ENCODE assay signal across 8 mouse cellular contexts in the genomic region with DNA sequence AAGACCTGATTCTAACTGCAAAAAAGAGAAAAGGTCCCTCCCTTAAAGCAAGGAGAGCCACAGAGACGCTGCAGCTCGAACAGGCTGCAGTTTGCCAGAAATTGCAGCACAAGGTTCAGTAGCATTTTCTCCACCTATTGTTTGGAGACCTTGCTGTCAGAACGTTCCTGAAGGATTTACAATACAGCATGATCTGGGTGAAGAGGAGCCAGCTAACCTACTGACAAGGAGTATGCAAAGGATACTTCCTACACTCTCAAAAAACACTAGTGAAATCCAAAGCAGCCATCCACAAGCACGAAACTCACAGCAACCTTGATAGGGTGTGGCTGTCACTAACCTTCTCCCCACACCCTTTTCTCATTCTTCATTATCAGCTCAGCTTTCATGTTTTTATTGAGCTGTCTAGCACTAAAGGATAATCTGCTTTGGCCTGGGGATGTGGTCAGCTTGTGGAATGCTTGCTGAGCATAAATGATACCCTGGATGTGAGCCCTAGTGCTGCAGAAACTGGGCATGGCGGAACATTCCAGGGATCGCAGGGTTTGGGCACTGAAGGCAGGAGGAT.
DNase-seq lines count a peak whose midpoint lies in the region; ATAC-seq and TF ChIP-seq lines count a peak whose summit lies in the region.

No protein-coding gene starts in this region.

- intact Hi-C loops in left cerebral cortex, postnatal 10 days (cut with DNase I) = no loop called here

- H3K27ac ChIP-seq in lung, embryonic 15.5 days = peak overlapping the region; percentile 64
- peak overlapping the region; percentile 85 for H3K27ac ChIP-seq in hindbrain, postnatal 0 days
- H3K27ac ChIP-seq in olfactory bulb, adult 2 months (ENCODE audit: insufficient read depth, low read depth, low read length) = peak overlapping the region; percentile 95

- no peaks in the 10 kb centered on the region for H3K36me3 ChIP-seq in lung, embryonic 15.5 days
- no peaks in the 10 kb centered on the region for H3K36me3 ChIP-seq in hindbrain, postnatal 0 days (ENCODE audit: insufficient read depth, low read length)

- no peak for DNase-seq in cerebellum, adult 11-12 months
- no peak for DNase-seq in lung, postnatal 10 days
- peak; percentile 35 for DNase-seq in hindbrain, postnatal 0 days (ENCODE audit: low spot score)
- no peak for DNase-seq in left cerebral cortex, postnatal 10 days (ENCODE audit: extremely low spot score in 1 of 2, low spot score in 2 of 2)
- no peak for DNase-seq in right cerebral cortex, postnatal 25 days

- ATAC-seq in cerebellum, adult (ENCODE audit: insufficient number of reproducible peaks, low FRiP score, low TSS enrichment) = peak; percentile 62
- ATAC-seq in lung, embryonic 15.5 days (ENCODE audit: borderline replicate concordance, extremely low read depth, low FRiP score, low TSS enrichment) = no peak
- ATAC-seq in hindbrain, postnatal 0 days = peak; percentile 70; the same call in 1 of the 2 replicates

- no peaks in the 10 kb centered on the region for H3K27me3 ChIP-seq in lung, embryonic 15.5 days
- no peaks in the 10 kb centered on the region for H3K27me3 ChIP-seq in hindbrain, postnatal 0 days (ENCODE audit: insufficient read depth, low read length)

- H3K4me2 ChIP-seq in lung, embryonic 15.5 days = peak overlapping the region; percentile 43
- peak overlapping the region; percentile 38 for H3K4me2 ChIP-seq in hindbrain, postnatal 0 days (ENCODE audit: low read depth, low read length)

- no peak overlapping the region for H3K9ac ChIP-seq in lung, embryonic 15.5 days
- peak overlapping the region; percentile 14 for H3K9ac ChIP-seq in hindbrain, postnatal 0 days (replicated peaks; ENCODE audit: low read length)

- no peak for TF ChIP-seq POLR2A in olfactory bulb, adult 2 months (IDR thresholded peaks at IDR 0.05; ENCODE audit: insufficient read depth, low read depth, low read length)

- H3K4me1 ChIP-seq in lung, embryonic 15.5 days = peaks cover 15% of the 10 kb centered on the region
- H3K4me1 ChIP-seq in hindbrain, postnatal 0 days (ENCODE audit: insufficient read depth, low read length) = 0 out of 2 replicates have a peak, but pooled peaks cover 12% of the 10 kb centered on the region
- H3K4me1 ChIP-seq in olfactory bulb, adult 2 months (ENCODE audit: control insufficient read depth, insufficient read depth, low read length) = peaks cover 4% of the 10 kb centered on the region

- no peak for TF ChIP-seq CTCF in hindbrain, postnatal 0 days (IDR thresholded peaks at IDR 0.05; ENCODE audit: low read depth)
- no peak for TF ChIP-seq CTCF in olfactory bulb, adult 2 months (IDR thresholded peaks at IDR 0.05; ENCODE audit: insufficient read depth, low read depth, low read length)

- H3K4me3 ChIP-seq in lung, embryonic 15.5 days = no peak overlapping the region
- H3K4me3 ChIP-seq in hindbrain, postnatal 0 days (ENCODE audit: low read length) = peak overlapping the region; percentile 7; the same call in 1 of the 2 replicates
- no peak overlapping the region; the same call in 1 of the 2 replicates for H3K4me3 ChIP-seq in olfactory bulb, adult 2 months (ENCODE audit: insufficient read depth, low read depth, low read length)

- WGBS in lung, embryonic 15.5 days = 32% methylated on average over 6 of the region's 6 CpGs
- WGBS in hindbrain, postnatal 0 days = 33% methylated on average over 6 of the region's 6 CpGs
- WGBS in olfactory bulb, adult 2 months = 19% methylated on average over 6 of the region's 6 CpGs

- H3K9me3 ChIP-seq in lung, embryonic 15.5 days = no peaks in the 10 kb centered on the region
- H3K9me3 ChIP-seq in hindbrain, postnatal 0 days (ENCODE audit: low read length) = no peaks in the 10 kb centered on the region
